Mouse (Mus musculus) CH12.LX (cell line): ENCODE results near the gene Ttll13. TPM values are rescaled to one million over a fixed set of nuclear protein-coding genes. Genes with fewer than 3 reads are reported as not detected.

Experiments
- DNase-seq: peaks from one replicate; pipeline ENCODE4 v3.0.0-alpha.2; 2013; ENCODE audit errors: extremely low read depth
- H3K27ac ChIP-seq: 2 replicates; pipeline ENCODE4 v1.5.1; 2012; ENCODE audit warnings: low read depth, mild to moderate bottlenecking, control low read depth, moderate library complexity; ENCODE audit not compliant: insufficient read depth
- H3K27me3 ChIP-seq: replicated peaks from 2 replicates; pipeline ENCODE3; 2012; ENCODE audit warnings: inconsistent platforms
- H3K36me3 ChIP-seq, 2 experiments: replicated peaks in 1 of 2; 2 replicates each; pipeline versions ENCODE3 to v1.6.1; 2012; ENCODE audit warnings: inconsistent platforms in 1 of 2, low read length in 1 of 2, mild to moderate bottlenecking in 1 of 2, mixed read lengths in 1 of 2, moderate library complexity in 1 of 2; ENCODE audit not compliant: control insufficient read depth in 1 of 2, insufficient read depth in 1 of 2
- H3K4me1 ChIP-seq, 2 experiments: 2 replicates each; pipeline ENCODE4 v1.6.1; 2012; ENCODE audit warnings: inconsistent platforms in 1 of 2, moderate library complexity in 1 of 2; ENCODE audit not compliant: insufficient read depth in 2 of 2, control insufficient read depth in 1 of 2
- H3K4me2 ChIP-seq: 2 replicates; pipeline ENCODE4 v1.6.1; 2012; ENCODE audit warnings: low read depth, mild to moderate bottlenecking, control low read depth; ENCODE audit not compliant: poor library complexity, insufficient read depth, severe bottlenecking
- H3K4me3 ChIP-seq, 3 experiments: fragments of 150-350 bp in 1 of 3; sonication (generic) in 1 of 3; replicated peaks in 1 of 3; 2 replicates each; pipeline versions ENCODE3 to v1.5.1; 2011 to 2012; ENCODE audit warnings: low read depth in 2 of 3, low read length in 2 of 3, mild to moderate bottlenecking in 2 of 3, moderate library complexity in 2 of 3, control low read depth in 1 of 3, improper control_type of control experiment in 1 of 3, inconsistent platforms in 1 of 3, mixed read lengths in 1 of 3; ENCODE audit not compliant: poor library complexity in 1 of 3
- H3K79me2 ChIP-seq: replicated peaks from 2 replicates; pipeline ENCODE4 v1.6.1; 2012; ENCODE audit warnings: mild to moderate bottlenecking, moderate library complexity; ENCODE audit not compliant: control insufficient read depth, poor library complexity, insufficient read depth, severe bottlenecking; ENCODE audit errors: extremely low read depth
- H3K9ac ChIP-seq: 2 replicates; pipeline ENCODE4 v1.6.1; 2012; ENCODE audit warnings: low read depth, mild to moderate bottlenecking, control low read depth, moderate library complexity; ENCODE audit not compliant: insufficient read depth
- H3K9me3 ChIP-seq: replicated peaks from 2 replicates; pipeline ENCODE3; 2012; ENCODE audit warnings: low read length, inconsistent platforms, mixed read lengths
- CTCF ChIP-seq, 2 experiments: IDR thresholded peaks in 1 of 2; conservative IDR thresholded peaks in 1 of 2; 2 replicates each; pipeline ENCODE4 v1.5.1; 2011 to 2012; ENCODE audit warnings: low read depth in 2 of 2, low read length in 2 of 2, improper control_type of control experiment in 1 of 2, inconsistent platforms in 1 of 2, mild to moderate bottlenecking in 1 of 2, moderate library complexity in 1 of 2
- E2F4 ChIP-seq: IDR thresholded peaks from 2 replicates; pipeline ENCODE4 v1.6.1; 2011; ENCODE audit warnings: low read depth, low read length, improper control_type of control experiment; ENCODE audit not compliant: insufficient replicate concordance
- ELF1 ChIP-seq: IDR thresholded peaks from 2 replicates; pipeline ENCODE4 v1.6.1; 2014; ENCODE audit warnings: low read depth, mild to moderate bottlenecking, inconsistent platforms, low read length, improper control_type of control experiment
- GABPA ChIP-seq: IDR thresholded peaks from 2 replicates; pipeline ENCODE4 v1.6.1; 2012; ENCODE audit warnings: low read depth, low read length, improper control_type of control experiment, inconsistent platforms; ENCODE audit not compliant: insufficient replicate concordance
- HCFC1 ChIP-seq: IDR thresholded peaks from 2 replicates; pipeline ENCODE4 v1.6.1; 2012; ENCODE audit warnings: low read depth, mild to moderate bottlenecking, inconsistent platforms, low read length, improper control_type of control experiment
- IRF4 ChIP-seq: IDR thresholded peaks from 2 replicates; pipeline ENCODE4 v1.6.1; 2014; ENCODE audit warnings: low read depth, mild to moderate bottlenecking, inconsistent platforms, low read length, improper control_type of control experiment
- MAFK ChIP-seq: IDR thresholded peaks from 2 replicates; pipeline ENCODE4 v1.6.1; 2011; ENCODE audit warnings: low read length, improper control_type of control experiment; ENCODE audit not compliant: insufficient replicate concordance
- MAX ChIP-seq: IDR thresholded peaks from 2 replicates; pipeline ENCODE4 v1.6.1; 2011; ENCODE audit warnings: low read length, improper control_type of control experiment
- MYC ChIP-seq: IDR thresholded peaks from 2 replicates; pipeline ENCODE4 v1.6.1; 2011; ENCODE audit warnings: low read depth, mild to moderate bottlenecking, improper control_type of control experiment, low read length
- NELFE ChIP-seq: IDR thresholded peaks from 2 replicates; pipeline ENCODE4 v1.6.1; 2011; ENCODE audit warnings: low read depth, low read length, improper control_type of control experiment
- NRF1 ChIP-seq: IDR thresholded peaks from 2 replicates; pipeline ENCODE4 v1.6.1; 2014; ENCODE audit warnings: low read depth, mild to moderate bottlenecking, inconsistent platforms, low read length, improper control_type of control experiment, moderate library complexity
- POLR2A ChIP-seq: IDR thresholded peaks from 2 replicates; pipeline ENCODE4 v1.6.1; 2011; ENCODE audit warnings: low read depth, mild to moderate bottlenecking, improper control_type of control experiment, low read length
- TBP ChIP-seq: conservative IDR thresholded peaks from 2 replicates; pipeline ENCODE4 v1.6.1; 2011; ENCODE audit warnings: low read depth, low read length, improper control_type of control experiment
- ZKSCAN1 ChIP-seq: IDR thresholded peaks from 2 replicates; pipeline ENCODE4 v1.6.1; 2012; ENCODE audit warnings: low read depth, inconsistent platforms, low read length, improper control_type of control experiment, borderline replicate concordance
- ZMIZ1 ChIP-seq: IDR thresholded peaks from 2 replicates; pipeline ENCODE4 v1.6.1; 2012; ENCODE audit warnings: low read depth, mild to moderate bottlenecking, inconsistent platforms, low read length, improper control_type of control experiment
- dilution Hi-C: fragments of 300-500 bp; cut with MboI; formaldehyde crosslinking; loops from 2 replicates; pipeline ENCODE4 v1.14.3; 2020; ENCODE audit warnings: low sequenced_read_pairs; ENCODE audit not compliant: extremely low pct_unique_long_range_greater_than_20kb, extremely low pct_ligation_motif_present
- in situ Hi-C: fragments of 300-500 bp; cut with MboI; formaldehyde crosslinking; loops from 3 replicates; pipeline ENCODE4 v1.14.3; 2019; ENCODE audit warnings: low sequenced_read_pairs, low pct_ligation_motif_present, low pct_unique_long_range_greater_than_20kb, mixed read lengths
- polyA plus RNA-seq: library from polyadenylated mRNA; unstranded; fragments of >175 nt; gene quantifications from 2 replicates; pipeline ENCODE4 v1.2.1, GENCODE M21; 2012; ENCODE audit warnings: low read depth; ENCODE audit not compliant: insufficient read length
- total RNA-seq, 2 experiments: library from RNA; depleted of rRNA; stranded (reverse); fragments of 300-350 nt in 1 of 2; fragments of >200 nt in 1 of 2; gene quantifications; 2 replicates each; pipeline ENCODE4 v1.2.3; 2012 to 2014

The Ttll13 gene
- total and polyA plus RNA-seq, 3 experiments = 0.59 TPM; not detected in 2

- Histone ChIP-seq H3K4me1 (peaks cover 25 to 41% of the 10 kb centered on the region in 2 experiments), H3K27ac (no peak overlapping the region), H3K9me3 (no peaks in the 10 kb centered on the region), H3K4me3 (no peak overlapping the region), H3K9ac (no peak overlapping the region), H3K79me2 (peaks cover 11% of the 10 kb centered on the region), H3K27me3 (no peaks in the 10 kb centered on the region), H3K4me2 (no peak overlapping the region), H3K36me3 (peaks cover 64 to 68% of the 10 kb centered on the region in 2 experiments)
- TF ChIP-seq MAX (no peak), ZKSCAN1 (no peak), CTCF (conservative IDR thresholded peaks at IDR 0.05 in 1 of 2, IDR thresholded peaks at IDR 0.05 in 1 of 2; ENCODE audit: low read depth in 2 of 2, low read length in 2 of 2) (no peak), ELF1 (no peak), IRF4 (no peak), NELFE (no peak)
- dilution Hi-C loops = no loop called here
- in situ Hi-C loops = no loop called here
- no peak for DNase-seq
Observed at GRCm38 (mm10) chr7:80216566-80216965, 29.6 kb upstream of the Ttll13 start.

DNA sequence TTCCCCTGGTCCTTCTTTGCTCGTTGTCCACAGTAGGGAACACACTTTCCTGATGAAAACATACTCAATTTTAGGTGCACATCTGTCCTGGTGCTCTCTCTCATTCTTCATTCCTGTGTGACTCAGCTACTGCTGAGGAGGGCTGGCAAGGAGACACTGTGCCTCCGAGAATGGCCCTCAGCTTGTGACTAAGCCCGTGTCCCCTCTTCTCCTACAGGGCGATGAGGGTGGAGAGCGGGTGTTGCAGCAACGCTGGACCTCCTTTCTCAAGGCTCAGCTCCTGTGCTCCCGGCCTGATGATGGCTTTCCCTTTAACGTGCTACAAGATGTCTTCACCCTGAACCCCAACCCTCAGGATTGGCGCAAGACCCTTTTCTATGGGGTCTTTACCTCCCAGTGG, 27.5 kb upstream of the Ttll13 start:
- Histone ChIP-seq H3K4me1 (peaks cover 14 to 23% of the 10 kb centered on the region in 2 experiments), H3K79me2 (no peaks in the 10 kb centered on the region), H3K27ac (no peak overlapping the region), H3K27me3 (no peaks in the 10 kb centered on the region), H3K9me3 (no peaks in the 10 kb centered on the region), H3K4me2 (no peak overlapping the region), H3K36me3 (peaks cover 66 to 72% of the 10 kb centered on the region in 2 experiments), H3K4me3 (no peak overlapping the region), H3K9ac (no peak overlapping the region)
- DNase-seq = no peak
- in situ Hi-C loops = no loop called here
- TF ChIP-seq ELF1 = no peak
- TF ChIP-seq CTCF (conservative IDR thresholded peaks at IDR 0.05 in 1 of 2, IDR thresholded peaks at IDR 0.05 in 1 of 2; ENCODE audit: low read depth in 2 of 2, low read length in 2 of 2) = no peak
- no peak for TF ChIP-seq TBP
- no peak for TF ChIP-seq POLR2A
- TF ChIP-seq MYC = no peak
- TF ChIP-seq NRF1 = no peak
- no peak for TF ChIP-seq MAFK
- TF ChIP-seq E2F4 = no peak
- TF ChIP-seq GABPA = no peak
- no peak for TF ChIP-seq ZMIZ1
- TF ChIP-seq HCFC1 = no peak
- dilution Hi-C loops = no loop called here
